Comparison of ENCODE assay signal across 8 mouse cellular contexts in genomic region chr19:41482190-41482908, GRCm38 (mm10). TPM values are rescaled to one million over a fixed set of nuclear protein-coding genes. Genes with fewer than 3 reads are reported as not detected.
A peak's percentile ranks its signal among the peaks of the same experiment; 100 is the strongest.
DNase-seq lines count a peak whose midpoint lies in the region; ATAC-seq and TF ChIP-seq lines count a peak whose summit lies in the region.

Gene Lcor (plus strand): TSS chr19:41482637.

- H3K9ac ChIP-seq in heart, embryonic 12.5 days = peak within 1 kb of the TSS; percentile 90
- peak within 1 kb of the TSS; percentile 92 for H3K9ac ChIP-seq in kidney, postnatal 0 days (ENCODE audit: low read depth, low read length)
- H3K9ac ChIP-seq in liver, embryonic 11.5 days (ENCODE audit: low read depth, low read length) = peak within 1 kb of the TSS; percentile 93

- H3K4me3 ChIP-seq in heart, embryonic 12.5 days = peak within 1 kb of the TSS; percentile 86
- H3K4me3 ChIP-seq in kidney, postnatal 0 days (replicated peaks; ENCODE audit: low read depth, low read length) = peak within 1 kb of the TSS; percentile 95
- H3K4me3 ChIP-seq in liver, embryonic 11.5 days (ENCODE audit: low read depth, low read length) = peak within 1 kb of the TSS; percentile 99

- 0 out of 2 replicates have a peak, but pooled peaks cover 6% of the 10 kb centered on the region for H3K27me3 ChIP-seq in heart, embryonic 12.5 days (replicated peaks)
- H3K27me3 ChIP-seq in kidney, postnatal 0 days (ENCODE audit: insufficient read depth, low read length) = no peaks in the 10 kb centered on the region
- H3K27me3 ChIP-seq in liver, embryonic 11.5 days (replicated peaks; ENCODE audit: control insufficient read depth, insufficient read depth, low read length) = no peaks in the 10 kb centered on the region
- H3K27me3 ChIP-seq in splenic B cell, adult 2 months (ENCODE audit: control insufficient read depth, insufficient read depth, low read length, poor library complexity, severe bottlenecking) = no peaks in the 10 kb centered on the region

- H3K4me1 ChIP-seq in heart, embryonic 12.5 days (replicated peaks) = peaks cover 14% of the 10 kb centered on the region
- H3K4me1 ChIP-seq in kidney, postnatal 0 days (replicated peaks; ENCODE audit: insufficient read depth, low read length) = peaks cover 13% of the 10 kb centered on the region; the same call in 1 of the 2 replicates
- H3K4me1 ChIP-seq in liver, embryonic 11.5 days (replicated peaks; ENCODE audit: control insufficient read depth, insufficient read depth, low read length) = peaks cover 13% of the 10 kb centered on the region

- no peaks in the 10 kb centered on the region for H3K9me3 ChIP-seq in heart, embryonic 12.5 days (replicated peaks)
- no peaks in the 10 kb centered on the region for H3K9me3 ChIP-seq in kidney, postnatal 0 days (replicated peaks; ENCODE audit: low read length)
- H3K9me3 ChIP-seq in liver, embryonic 11.5 days (ENCODE audit: control insufficient read depth, low read length) = no peaks in the 10 kb centered on the region

- no peaks in the 10 kb centered on the region for H3K36me3 ChIP-seq in heart, embryonic 12.5 days
- H3K36me3 ChIP-seq in kidney, postnatal 0 days (ENCODE audit: insufficient read depth, low read length) = no peaks in the 10 kb centered on the region
- no peaks in the 10 kb centered on the region for H3K36me3 ChIP-seq in liver, embryonic 11.5 days (ENCODE audit: control insufficient read depth, insufficient read depth, low read length)
- no peaks in the 10 kb centered on the region for H3K36me3 ChIP-seq in splenic B cell, adult 2 months (ENCODE audit: control insufficient read depth, insufficient read depth, low read length, poor library complexity, severe bottlenecking)

- peak within 1 kb of the TSS; percentile 90 for H3K4me2 ChIP-seq in heart, embryonic 12.5 days
- peak within 1 kb of the TSS; percentile 98 for H3K4me2 ChIP-seq in kidney, postnatal 0 days (ENCODE audit: low read length)
- peak within 1 kb of the TSS; percentile 98 for H3K4me2 ChIP-seq in liver, embryonic 11.5 days

- peak; percentile 93 for TF ChIP-seq POLR2A in brain, embryonic 14.5 days (IDR thresholded peaks at IDR 0.05; ENCODE audit: borderline replicate concordance, extremely low read depth, insufficient read depth, insufficient read length, poor library complexity, severe bottlenecking)

- peak within 1 kb of the TSS; percentile 99 for H3K27ac ChIP-seq in heart, embryonic 12.5 days (ENCODE audit: poor library complexity, severe bottlenecking)
- H3K27ac ChIP-seq in kidney, postnatal 0 days = peak within 1 kb of the TSS; percentile 98
- H3K27ac ChIP-seq in liver, embryonic 11.5 days (ENCODE audit: low read depth, low read length) = peak within 1 kb of the TSS; percentile 96

- DNase-seq in CD4-positive helper T cell, adult 2 months (ENCODE audit: low read depth, low spot score) = peak; percentile 91
- DNase-seq in brain, embryonic 14.5 days (ENCODE audit: low read depth) = peak; percentile 84
- DNase-seq in kidney, postnatal 0 days (ENCODE audit: low spot score) = peak; percentile 85
- DNase-seq in liver, embryonic 11.5 days (ENCODE audit: low spot score) = peak; percentile 84
- peak; percentile 91 for DNase-seq in naive thymus-derived CD4-positive, alpha-beta T cell, adult 2 months (ENCODE audit: low read depth)
- peak; percentile 89 for DNase-seq in splenic B cell, adult 2 months (ENCODE audit: low read depth, low spot score)

- WGBS in heart, embryonic 12.5 days = 5% methylated on average over 68 of the region's 92 CpGs
- WGBS in kidney, postnatal 0 days = under 1% methylated on average over 47 of the region's 92 CpGs
- under 1% methylated on average over 52 of the region's 92 CpGs for WGBS in liver, embryonic 11.5 days

- ATAC-seq in erythroblast, adult 5-6 weeks (replicated peaks; ENCODE audit: low FRiP score, poor library complexity, severe bottlenecking) = peak; percentile 69
- ATAC-seq in heart, embryonic 12.5 days (ENCODE audit: insufficient number of reproducible peaks, low FRiP score) = peak; percentile 94
- ATAC-seq in kidney, postnatal 0 days (replicated peaks; ENCODE audit: low FRiP score, low read depth) = peak; percentile 91
- ATAC-seq in liver, embryonic 11.5 days (replicated peaks; ENCODE audit: low FRiP score) = peak; percentile 95

- no peak for TF ChIP-seq CTCF in brain, embryonic 14.5 days (IDR thresholded peaks at IDR 0.05; ENCODE audit: borderline replicate concordance, extremely low read depth, insufficient read depth, insufficient read length)
- peak; percentile 9; the same call in 1 of the 2 replicates for TF ChIP-seq CTCF in kidney, postnatal 0 days (IDR thresholded peaks at IDR 0.05; ENCODE audit: low read depth)

RNA-seq across cellular contexts. Expression of gene Lcor, which starts in this region (rescaled TPM):
- polyA plus RNA-seq in brain, embryonic 14.5 days (2012; rRNA removed) = 7.1 and 10.3 TPM in 2 replicates
- total RNA-seq in erythroblast, adult 5-6 weeks (2015; ENCODE audit: low replicate concordance) = 57.1 and 63.6 TPM in 2 replicates
- total RNA-seq in erythroblast, adult 5-6 weeks (2017; ENCODE audit: low replicate concordance) = 136 and 155 TPM in 2 replicates
- 14.0 and 16.0 TPM in 2 replicates for polyA plus RNA-seq in heart, embryonic 12.5 days (2016; fragmentation: Nextera tagmentation; extraction: Ambion mirVana)
- polyA plus RNA-seq in kidney, postnatal 0 days (2015; fragmentation: Nextera tagmentation; extraction: Ambion mirVana) = 14.0 and 14.7 TPM in 2 replicates
- polyA plus RNA-seq in liver, embryonic 11.5 days (2014; fragmentation: Nextera tagmentation; extraction: Ambion mirVana) = 10.0 and 10.4 TPM in 2 replicates

Comparison
In these comparisons a context has a peak if more than half of its experiments do, and no peak if none do; other contexts are left out.
1. Peak in every context shown above with its lines: DNase-seq, ATAC-seq, H3K4me3 ChIP-seq and H3K27ac ChIP-seq.